Mouse (Mus musculus): Measurements from ENCODE around the gene Epb41l3. TPM values are rescaled to one million over a fixed set of nuclear protein-coding genes. Genes with fewer than 3 reads are reported as not detected.

Gene Epb41l3
- 13.2 and 15.6 TPM in 2 replicates for polyA plus RNA-seq (2016; fragmentation: Nextera tagmentation; extraction: Ambion mirVana)

DNA sequence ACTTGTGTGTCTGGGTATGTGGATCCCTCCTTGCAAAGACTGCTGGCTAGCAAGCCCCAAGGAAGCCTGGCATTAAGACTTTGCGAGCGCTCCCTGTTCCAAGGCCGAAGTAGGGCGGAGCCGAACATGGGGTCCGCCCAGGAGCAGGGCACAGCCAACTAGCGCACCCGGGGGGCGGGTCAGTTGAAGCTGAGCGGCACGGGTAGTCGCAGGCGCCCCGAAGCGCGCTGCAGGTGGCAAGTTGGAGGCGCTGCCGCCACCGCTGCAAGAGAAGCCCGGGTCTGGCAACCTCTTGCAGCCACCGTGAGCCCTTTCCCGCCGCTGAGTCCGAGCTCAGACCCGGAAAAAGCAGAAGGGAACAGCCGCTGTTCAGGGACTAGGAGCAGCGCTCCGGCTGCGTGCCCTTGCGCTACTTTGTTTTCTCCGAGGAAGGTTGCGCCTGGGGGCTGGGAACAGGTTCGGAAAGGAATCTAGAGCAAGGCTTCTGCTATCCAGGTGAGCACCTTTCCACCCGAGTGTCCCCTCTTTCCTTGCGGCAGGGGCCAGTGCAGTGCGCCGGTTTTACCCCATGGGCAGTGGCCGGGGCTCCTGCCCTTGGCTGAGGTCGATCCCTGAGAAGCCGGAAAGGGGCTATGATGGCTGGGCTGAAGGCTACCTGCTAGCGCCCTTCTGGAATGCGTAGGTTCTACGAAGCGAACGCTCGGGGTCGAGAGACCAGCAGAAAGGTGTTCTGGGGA, at the start of gene Epb41l3:
Gene Epb41l3, plus strand, starts transcription at position 183 of the 737 bp plus-strand sequence.
- peaks cover 52% of the 10 kb centered on the region for H3K27me3 ChIP-seq (replicated peaks)
- H3K4me2 ChIP-seq, result peak within 1 kb of the TSS; percentile 68
- H3K4me3 ChIP-seq, result peak within 1 kb of the TSS; percentile 45
- no peaks in the 10 kb centered on the region for H3K9me3 ChIP-seq (replicated peaks)
- no peaks in the 10 kb centered on the region for H3K36me3 ChIP-seq
- H3K9ac ChIP-seq, result no peak within 1 kb of the TSS
- H3K4me1 ChIP-seq, result no peaks in the 10 kb centered on the region
- WGBS (ENCODE audit: insufficient replicate concordance), result under 1% methylated on average over 47 of the region's 47 CpGs
- no peak within 1 kb of the TSS for H3K27ac ChIP-seq
- ATAC-seq, result peak; percentile 52

DNA sequence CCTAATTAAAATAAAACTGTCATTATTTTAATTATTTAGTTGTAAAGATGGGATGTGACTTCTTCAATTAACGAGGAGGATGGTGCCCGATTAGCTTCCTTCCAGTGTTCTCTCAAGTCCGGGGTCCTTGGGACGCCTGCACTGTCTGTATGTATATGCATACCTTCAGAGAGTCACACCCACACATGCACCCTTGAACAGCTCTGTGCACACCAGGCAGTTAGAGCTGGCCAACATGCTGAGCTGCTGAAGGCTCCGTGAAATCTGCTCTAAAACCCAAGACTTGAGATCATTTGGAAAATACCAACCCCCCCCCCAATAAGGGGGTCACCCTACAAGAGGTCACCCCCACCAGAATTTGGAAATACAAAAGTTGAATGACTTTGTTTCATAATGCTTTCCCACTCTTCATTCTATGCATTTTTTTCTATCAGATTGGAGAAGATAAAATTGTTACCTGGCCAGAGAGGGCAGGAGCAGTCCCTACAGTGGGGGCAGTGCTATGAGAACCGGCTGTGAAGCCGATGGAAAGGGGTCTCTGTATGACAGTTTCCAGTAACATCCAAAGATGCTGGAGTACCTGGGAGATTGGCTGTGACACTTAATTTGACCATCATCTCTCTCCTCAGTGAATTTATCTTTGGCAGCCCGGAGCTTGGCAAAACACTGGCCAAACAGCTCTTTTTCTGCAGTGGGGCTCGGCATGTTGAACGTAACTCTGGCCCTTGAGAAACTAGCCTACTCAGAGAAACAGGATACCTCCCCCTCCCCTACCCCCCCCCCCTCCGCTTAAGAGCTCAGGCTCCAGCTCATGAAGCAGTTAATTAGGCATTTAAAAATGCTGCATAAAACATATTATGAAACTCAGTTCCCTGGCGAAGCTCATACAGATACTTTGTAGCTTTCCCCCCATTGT, 36.5 kb upstream of the Epb41l3 start:
- no peak for ATAC-seq
- no peak overlapping the region for H3K4me3 ChIP-seq
- WGBS (ENCODE audit: insufficient replicate concordance), result 72% methylated on average over 12 of the region's 12 CpGs

GRCm38 (mm10) chr17:69041516-69041915, 34.0 kb upstream of the Epb41l3 start:
- Histone ChIP-seq H3K4me2 (no peak overlapping the region), H3K36me3 (no peaks in the 10 kb centered on the region), H3K27ac (no peak overlapping the region), H3K4me1 (no peaks in the 10 kb centered on the region), H3K27me3 (replicated peaks) (no peaks in the 10 kb centered on the region), H3K9ac (no peak overlapping the region), H3K9me3 (replicated peaks) (0 out of 2 replicates have a peak, but pooled peaks cover 5% of the 10 kb centered on the region), H3K4me3 (no peak overlapping the region)
- WGBS (ENCODE audit: insufficient replicate concordance), result 56% methylated on average over 4 of the region's 4 CpGs
- no peak for ATAC-seq

More for the DNA sequence above, 36.5 kb upstream of the Epb41l3 start:
- no peak overlapping the region for H3K27ac ChIP-seq
- H3K9me3 ChIP-seq (replicated peaks), result 0 out of 2 replicates have a peak, but pooled peaks cover 5% of the 10 kb centered on the region
- H3K4me2 ChIP-seq, result no peak overlapping the region
- no peak overlapping the region for H3K9ac ChIP-seq
- no peaks in the 10 kb centered on the region for H3K36me3 ChIP-seq
- H3K27me3 ChIP-seq (replicated peaks), result no peaks in the 10 kb centered on the region
- H3K4me1 ChIP-seq, result no peaks in the 10 kb centered on the region

DNA sequence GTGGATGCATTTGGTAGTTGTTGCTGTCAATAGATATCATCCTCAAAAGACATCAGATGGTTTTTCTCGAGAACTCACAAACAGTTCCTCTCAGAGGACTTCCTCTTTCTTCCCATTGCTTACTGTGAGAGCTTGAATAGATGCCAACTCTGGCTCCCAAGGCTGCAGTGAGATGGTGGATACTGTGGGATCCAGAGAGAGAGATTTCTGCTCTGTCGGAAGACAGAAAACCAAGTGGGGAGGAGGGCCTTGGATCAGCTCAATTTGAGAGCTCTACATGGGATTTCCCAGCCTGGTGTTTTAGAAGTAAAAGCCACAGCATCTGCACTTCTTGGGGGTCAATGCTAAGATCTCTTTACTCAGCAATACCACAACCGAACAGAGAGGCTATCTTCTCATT, 26.7 kb upstream of the Epb41l3 start:
- H3K36me3 ChIP-seq, result no peaks in the 10 kb centered on the region
- ATAC-seq, result no peak
- no peak overlapping the region for H3K4me3 ChIP-seq
- 0 out of 2 replicates have a peak, but pooled peaks cover under 1% of the 10 kb centered on the region for H3K9me3 ChIP-seq (replicated peaks)
- no peaks in the 10 kb centered on the region for H3K27me3 ChIP-seq (replicated peaks)
- no peaks in the 10 kb centered on the region for H3K4me1 ChIP-seq
- H3K27ac ChIP-seq, result no peak overlapping the region
- H3K9ac ChIP-seq, result no peak overlapping the region
- 56% methylated on average over 3 of the region's 3 CpGs for WGBS (ENCODE audit: insufficient replicate concordance)
- no peak overlapping the region for H3K4me2 ChIP-seq

- Histone ChIP-seq H3K27me3 (replicated peaks) (no peaks in the 10 kb centered on the region), H3K4me3 (no peak overlapping the region), H3K36me3 (no peaks in the 10 kb centered on the region), H3K4me1 (no peaks in the 10 kb centered on the region), H3K27ac (no peak overlapping the region), H3K9me3 (replicated peaks) (0 out of 2 replicates have a peak, but pooled peaks cover 4% of the 10 kb centered on the region), H3K4me2 (no peak overlapping the region), H3K9ac (no peak overlapping the region)
- 71% methylated on average over 4 of the region's 4 CpGs for WGBS (ENCODE audit: insufficient replicate concordance)
- no peak for ATAC-seq
These were observed 21.5 kb upstream of the Epb41l3 start for GRCm38 (mm10) chr17:69054029-69054428.

GRCm38 (mm10) chr17:69059760-69060159, 15.7 kb upstream of the Epb41l3 start:
- Histone ChIP-seq H3K4me1 (no peaks in the 10 kb centered on the region), H3K27ac (no peak overlapping the region), H3K9me3 (replicated peaks) (0 out of 2 replicates have a peak, but pooled peaks cover 4% of the 10 kb centered on the region), H3K9ac (no peak overlapping the region), H3K27me3 (replicated peaks) (no peaks in the 10 kb centered on the region), H3K4me3 (no peak overlapping the region), H3K36me3 (no peaks in the 10 kb centered on the region), H3K4me2 (no peak overlapping the region)
- WGBS (ENCODE audit: insufficient replicate concordance), result 73% methylated on average over 7 of the region's 7 CpGs
- no peak for ATAC-seq

GRCm38 (mm10) chr17:69060388-69060787, 15.1 kb upstream of the Epb41l3 start:
- WGBS (ENCODE audit: insufficient replicate concordance), result 73% methylated on average over 7 of the region's 7 CpGs
- H3K27ac ChIP-seq, result no peak overlapping the region
- 0 out of 2 replicates have a peak, but pooled peaks cover 4% of the 10 kb centered on the region for H3K9me3 ChIP-seq (replicated peaks)
- ATAC-seq, result no peak
- H3K4me2 ChIP-seq, result no peak overlapping the region
- H3K36me3 ChIP-seq, result no peaks in the 10 kb centered on the region
- H3K4me3 ChIP-seq, result no peak overlapping the region
- H3K27me3 ChIP-seq (replicated peaks), result no peaks in the 10 kb centered on the region
- H3K4me1 ChIP-seq, result no peaks in the 10 kb centered on the region
- no peak overlapping the region for H3K9ac ChIP-seq

DNA sequence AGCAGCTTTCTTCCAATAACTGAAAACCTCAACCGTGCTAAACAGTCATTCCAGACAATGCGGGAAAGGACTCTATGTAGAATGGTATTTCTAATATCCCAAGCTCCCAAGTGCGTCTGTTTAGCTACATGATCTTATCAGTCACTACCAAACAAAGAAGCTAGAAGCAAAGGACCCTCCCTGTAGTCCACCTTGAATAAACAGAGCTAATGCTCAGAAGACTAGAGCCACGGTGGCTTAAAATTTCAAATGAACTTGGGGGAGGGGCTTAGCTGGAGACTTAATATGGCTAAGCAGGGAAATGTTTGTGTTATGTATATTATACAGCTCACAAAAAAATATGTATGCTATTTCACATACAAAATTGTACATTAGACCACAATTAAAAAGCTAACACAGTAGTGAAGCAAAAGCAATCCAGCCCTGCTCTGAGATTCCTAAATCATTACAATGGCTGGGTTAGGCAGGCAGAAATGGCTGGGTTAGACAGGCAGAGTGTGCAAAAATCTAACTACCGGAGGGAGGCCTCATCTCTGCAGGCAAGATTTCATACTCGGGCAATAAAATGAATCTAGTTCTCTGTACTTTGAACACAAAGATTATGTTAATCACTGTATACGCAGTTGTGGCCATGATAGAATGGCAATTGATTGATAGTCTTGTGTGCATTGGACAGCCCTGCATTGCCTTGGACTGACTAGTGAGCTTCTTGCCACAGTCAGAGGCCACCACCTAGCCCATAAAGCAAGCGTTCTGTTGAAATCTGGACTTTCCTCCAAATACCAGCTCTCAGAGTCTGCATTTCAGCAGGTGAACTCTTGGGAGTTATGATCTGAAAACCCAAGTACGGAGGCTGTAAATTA, 13.4 kb upstream of the Epb41l3 start:
- 60% methylated on average over 9 of the region's 9 CpGs for WGBS (ENCODE audit: insufficient replicate concordance)
- no peak overlapping the region for H3K4me2 ChIP-seq
- H3K27me3 ChIP-seq (replicated peaks), result no peaks in the 10 kb centered on the region
- no peak overlapping the region for H3K27ac ChIP-seq
- H3K4me3 ChIP-seq, result no peak overlapping the region
- H3K9ac ChIP-seq, result no peak overlapping the region
- no peak for ATAC-seq
- H3K4me1 ChIP-seq, result no peaks in the 10 kb centered on the region
- no peaks in the 10 kb centered on the region for H3K36me3 ChIP-seq
- 0 out of 2 replicates have a peak, but pooled peaks cover 2% of the 10 kb centered on the region for H3K9me3 ChIP-seq (replicated peaks)

- Histone ChIP-seq H3K27me3 (replicated peaks) (no peaks in the 10 kb centered on the region; the same call in 1 of the 2 replicates), H3K4me1 (no peaks in the 10 kb centered on the region), H3K9ac (no peak overlapping the region), H3K4me2 (no peak overlapping the region), H3K36me3 (no peaks in the 10 kb centered on the region), H3K27ac (no peak overlapping the region), H3K4me3 (no peak overlapping the region), H3K9me3 (replicated peaks) (no peaks in the 10 kb centered on the region)
- ATAC-seq, result no peak
- 44% methylated on average over 11 of the region's 11 CpGs for WGBS (ENCODE audit: insufficient replicate concordance)
These were observed 7.3 kb upstream of the Epb41l3 start for GRCm38 (mm10) chr17:69067937-69068739.

- no peak for ATAC-seq
- Histone ChIP-seq H3K27me3 (replicated peaks) (peaks cover 52% of the 10 kb centered on the region), H3K27ac (no peak overlapping the region), H3K4me3 (no peak overlapping the region), H3K4me2 (no peak overlapping the region), H3K36me3 (no peaks in the 10 kb centered on the region), H3K9me3 (replicated peaks) (no peaks in the 10 kb centered on the region), H3K9ac (no peak overlapping the region), H3K4me1 (no peaks in the 10 kb centered on the region)
- 69% methylated on average over 4 of the region's 4 CpGs for WGBS (ENCODE audit: insufficient replicate concordance)
These were observed 1.4 kb upstream of the Epb41l3 start for GRCm38 (mm10) chr17:69074095-69074494.

DNA sequence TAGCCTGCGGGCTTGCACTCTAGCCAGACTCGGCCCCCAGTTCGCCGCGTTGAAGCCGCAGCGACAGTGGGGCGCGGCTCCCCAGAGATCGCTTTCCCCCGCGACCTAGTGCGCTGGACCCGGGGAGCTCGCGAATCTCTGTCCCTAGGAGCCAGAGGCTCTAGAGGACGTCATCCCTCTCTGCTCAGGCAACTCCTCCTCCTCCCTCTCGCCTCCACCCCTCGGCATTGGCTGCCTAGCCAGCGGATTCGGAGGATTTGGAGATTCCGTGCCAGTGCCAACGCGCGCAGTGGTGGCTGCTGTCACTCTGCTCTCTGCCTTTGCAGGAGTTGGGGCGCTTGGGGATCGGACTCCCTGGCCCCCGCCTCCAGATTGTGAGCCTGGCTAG, 749 bp downstream of the Epb41l3 start:
- no peaks in the 10 kb centered on the region for H3K36me3 ChIP-seq
- peak overlapping the region; percentile 45 for H3K4me3 ChIP-seq
- no peak for ATAC-seq
- peak overlapping the region; percentile 68 for H3K4me2 ChIP-seq
- H3K27ac ChIP-seq, result no peak overlapping the region
- under 1% methylated on average over 28 of the region's 28 CpGs for WGBS (ENCODE audit: insufficient replicate concordance)
- no peak overlapping the region for H3K9ac ChIP-seq
- H3K27me3 ChIP-seq (replicated peaks), result peaks cover 52% of the 10 kb centered on the region
- H3K9me3 ChIP-seq (replicated peaks), result no peaks in the 10 kb centered on the region
- H3K4me1 ChIP-seq, result no peaks in the 10 kb centered on the region

All from liver, embryonic 12.5 days (tissue).